Mouse (Mus musculus): Measurements from ENCODE around the gene St6galnac4.

DNA sequence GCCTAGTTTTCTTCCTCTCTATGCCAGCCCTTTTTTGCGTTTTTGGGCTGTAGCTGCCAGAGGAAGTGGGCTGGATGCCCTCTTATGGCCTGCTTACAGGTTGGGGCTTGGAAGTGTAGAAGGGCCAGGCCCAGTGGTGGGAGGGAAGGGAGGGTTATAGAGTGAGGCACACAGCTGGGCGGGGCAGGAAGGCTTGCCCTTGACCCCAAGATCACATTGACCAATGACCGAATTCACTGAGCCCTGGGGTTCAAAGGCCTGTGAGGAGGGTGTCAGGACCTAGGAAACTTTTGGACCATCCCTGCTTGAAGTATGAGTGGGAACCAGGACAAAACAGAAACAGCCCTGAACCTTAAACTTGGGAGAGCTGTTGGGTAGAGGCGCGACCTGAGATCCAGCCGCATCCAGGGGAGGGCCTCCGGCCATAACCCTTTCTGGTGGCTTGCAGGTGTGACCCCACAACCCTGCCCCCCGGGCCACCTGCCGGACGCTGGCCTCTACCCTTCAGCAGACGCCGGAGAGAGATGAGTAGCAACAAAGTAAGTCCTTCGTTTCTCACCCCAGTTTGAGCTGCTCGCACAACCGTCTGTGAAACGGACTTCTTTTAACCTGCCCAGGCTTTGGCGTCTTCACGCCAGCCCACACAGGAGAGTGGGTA is 22.0 kb downstream of the St6galnac4 start:
- TF ChIP-seq CTCF (IDR thresholded peaks at IDR 0.05; ENCODE audit: extremely low read depth, insufficient read depth, low read length): no peak
- TF ChIP-seq POLR2A (IDR thresholded peaks at IDR 0.05; ENCODE audit: extremely low read depth, insufficient read depth, low read length): no peak

Measured in cortical plate, adult 2 months (tissue).